ENCODE assay signal across 28 mouse cellular contexts in the genomic region with DNA sequence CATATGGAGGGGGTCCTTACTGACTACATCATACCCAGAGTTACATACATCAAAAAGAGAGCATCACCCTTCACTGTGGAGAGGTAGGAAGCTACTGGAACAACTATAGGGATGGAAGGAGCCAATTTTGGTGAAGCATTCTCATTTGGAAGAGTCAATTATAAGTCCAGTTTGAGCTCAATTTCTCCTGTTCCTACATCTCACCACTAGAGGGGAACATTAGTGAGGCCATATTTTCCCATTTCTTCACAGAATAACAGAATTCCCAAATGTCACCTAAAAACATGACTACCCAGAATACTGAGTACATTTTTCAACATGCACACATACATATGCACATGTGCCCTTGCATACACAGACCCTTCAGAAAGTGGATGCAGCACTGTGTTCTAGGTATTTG.
DNase-seq lines count a peak whose midpoint lies in the region; ATAC-seq and TF ChIP-seq lines count a peak whose summit lies in the region.
"Had no signal": no experiment of that assay in that cellular context is flagged by ENCODE, and none has a peak within 500 bp of the region (broad histone marks: within the 10 kb centered on the region; RNA-seq: fewer than 3 reads in every experiment).

No protein-coding gene starts in this region.

- no peaks in the 10 kb centered on the region for H3K27me3 ChIP-seq in hindbrain, postnatal 0 days (ENCODE audit: insufficient read depth, low read length)
- no peaks in the 10 kb centered on the region for H3K27me3 ChIP-seq in hindbrain, embryonic 13.5 days
- H3K27me3 ChIP-seq in lung, embryonic 14.5 days (ENCODE audit: insufficient read depth, low read length), result no peaks in the 10 kb centered on the region
- no peaks in the 10 kb centered on the region for H3K27me3 ChIP-seq in E14TG2a.4 (ENCODE audit: insufficient read depth, low read length)
- no peaks in the 10 kb centered on the region for H3K27me3 ChIP-seq in Patski
- no peaks in the 10 kb centered on the region for H3K27me3 ChIP-seq in embryonic facial prominence, embryonic 10.5 days (replicated peaks; ENCODE audit: low read depth, poor library complexity, severe bottlenecking)
- H3K27me3 ChIP-seq: lung, embryonic 15.5 days; megakaryocyte, embryonic 14.5 days; midbrain, embryonic 12.5 days had no signal

- H3K27ac ChIP-seq in hindbrain, postnatal 0 days, result no peak overlapping the region
- H3K27ac ChIP-seq in hindbrain, embryonic 13.5 days, result no peak overlapping the region
- no peak overlapping the region for H3K27ac ChIP-seq in lung, embryonic 14.5 days (ENCODE audit: low read depth)
- no peak overlapping the region for H3K27ac ChIP-seq in embryonic facial prominence, embryonic 10.5 days (replicated peaks)
- H3K27ac ChIP-seq: hindbrain, embryonic 10.5 days; liver, embryonic 14.5 days; lung, embryonic 15.5 days; midbrain, embryonic 12.5 days had no signal

- no peak for DNase-seq in hindbrain, postnatal 0 days (ENCODE audit: low spot score)
- DNase-seq in lung, embryonic 14.5 days, result no peak
- DNase-seq in lung, postnatal 25 days (ENCODE audit: low spot score), result no peak
- no peak for DNase-seq in Patski (ENCODE audit: low read depth, low spot score)
- DNase-seq in embryonic facial prominence, embryonic 10.5 days (ENCODE audit: low spot score), result no peak
- DNase-seq in spleen, postnatal 4 days (ENCODE audit: low spot score in 2 of 2), result no peak
- DNase-seq: adrenal gland, postnatal 10 days; cerebellum, adult 11-12 months; cerebellum, adult 9-11 months; embryo, embryonic 11 days; gastrocnemius, postnatal 14 days; heart, adult 18-20 months; heart, postnatal 14 days; kidney, adult 11 months; kidney, postnatal 36 days; layer of hippocampus, postnatal 36 days; liver; lung, postnatal 4 days; thymus, postnatal 14 days had no signal

- no peaks in the 10 kb centered on the region for H3K4me1 ChIP-seq in hindbrain, postnatal 0 days (ENCODE audit: insufficient read depth, low read length)
- no peaks in the 10 kb centered on the region for H3K4me1 ChIP-seq in hindbrain, embryonic 13.5 days (replicated peaks)
- H3K4me1 ChIP-seq in lung, embryonic 14.5 days (ENCODE audit: insufficient read depth), result no peaks in the 10 kb centered on the region
- H3K4me1 ChIP-seq in E14TG2a.4 (replicated peaks; ENCODE audit: low read depth, low read length), result no peaks in the 10 kb centered on the region
- no peaks in the 10 kb centered on the region for H3K4me1 ChIP-seq in embryonic facial prominence, embryonic 10.5 days
- H3K4me1 ChIP-seq: hindbrain, embryonic 10.5 days; lung, embryonic 15.5 days; midbrain, embryonic 12.5 days had no signal

- ATAC-seq in hindbrain, postnatal 0 days, result no peak
- ATAC-seq in hindbrain, embryonic 13.5 days (ENCODE audit: low FRiP score), result no peak
- no peak for ATAC-seq in lung, embryonic 14.5 days (ENCODE audit: insufficient read depth)
- no peak for ATAC-seq in Patski
- ATAC-seq: hindbrain, embryonic 16.5 days had no signal

- H3K36me3 ChIP-seq in hindbrain, postnatal 0 days (ENCODE audit: insufficient read depth, low read length), result no peaks in the 10 kb centered on the region
- no peaks in the 10 kb centered on the region for H3K36me3 ChIP-seq in hindbrain, embryonic 13.5 days
- H3K36me3 ChIP-seq in lung, embryonic 14.5 days (ENCODE audit: insufficient read depth), result no peaks in the 10 kb centered on the region
- H3K36me3 ChIP-seq in E14TG2a.4 (ENCODE audit: insufficient read depth, low read length), result no peaks in the 10 kb centered on the region
- H3K36me3 ChIP-seq in embryonic facial prominence, embryonic 10.5 days (replicated peaks), result no peaks in the 10 kb centered on the region
- H3K36me3 ChIP-seq: hindbrain, embryonic 10.5 days; lung, embryonic 15.5 days; midbrain, embryonic 12.5 days had no signal

- CTCF ChIA-PET in Patski (lab: Charles Lee), result interaction anchor here (0.6 to 1.9 kb wide), 5 partner anchors 11 to 198 kb away, joined by 3 to 7 read pairs (median 3); no protein-coding TSS in a partner anchor

- H3K4me3 ChIP-seq in hindbrain, postnatal 0 days (ENCODE audit: low read length), result no peak overlapping the region
- no peak overlapping the region for H3K4me3 ChIP-seq in hindbrain, embryonic 13.5 days
- no peak overlapping the region for H3K4me3 ChIP-seq in lung, embryonic 14.5 days (ENCODE audit: low read depth, low read length)
- H3K4me3 ChIP-seq in E14TG2a.4 (replicated peaks; ENCODE audit: low read length), result no peak overlapping the region
- H3K4me3 ChIP-seq in embryonic facial prominence, embryonic 10.5 days, result no peak overlapping the region
- H3K4me3 ChIP-seq: erythroblast, embryonic 14.5 days; hindbrain, embryonic 10.5 days; lung, embryonic 15.5 days; megakaryocyte, embryonic 14.5 days; midbrain, embryonic 12.5 days had no signal

- POLR2A ChIA-PET in Patski (lab: Charles Lee), result no interaction called here

- TF ChIP-seq CTCF in hindbrain, postnatal 0 days (IDR thresholded peaks at IDR 0.05; ENCODE audit: low read depth), result peak; percentile 55
- TF ChIP-seq CTCF in lung, embryonic 14.5 days (IDR thresholded peaks at IDR 0.05; ENCODE audit: low read depth), result peak; percentile 50
- peak; percentile 27 for TF ChIP-seq CTCF in E14TG2a.4 (conservative IDR thresholded peaks at IDR 0.05; ENCODE audit: low read length)
- peak; percentile 27 for TF ChIP-seq CTCF in Patski (IDR thresholded peaks at IDR 0.05)

- in situ Hi-C loops in Patski (cut with MboI; ENCODE audit: low pct_unique_long_range_greater_than_20kb), result no loop called here

- H3K4me2 ChIP-seq in hindbrain, postnatal 0 days (ENCODE audit: low read depth, low read length), result no peak overlapping the region
- H3K4me2 ChIP-seq in hindbrain, embryonic 13.5 days, result no peak overlapping the region
- no peak overlapping the region for H3K4me2 ChIP-seq in lung, embryonic 14.5 days
- H3K4me2 ChIP-seq: lung, embryonic 15.5 days; midbrain, embryonic 12.5 days had no signal

- H3K9me3 ChIP-seq in hindbrain, postnatal 0 days (ENCODE audit: low read length), result no peaks in the 10 kb centered on the region
- H3K9me3 ChIP-seq in hindbrain, embryonic 13.5 days, result no peaks in the 10 kb centered on the region
- no peaks in the 10 kb centered on the region for H3K9me3 ChIP-seq in lung, embryonic 14.5 days (ENCODE audit: low read depth, low read length)
- no peaks in the 10 kb centered on the region for H3K9me3 ChIP-seq in E14TG2a.4 (ENCODE audit: low read length)
- no peaks in the 10 kb centered on the region for H3K9me3 ChIP-seq in embryonic facial prominence, embryonic 10.5 days
- H3K9me3 ChIP-seq: hindbrain, embryonic 10.5 days; lung, embryonic 15.5 days; midbrain, embryonic 12.5 days had no signal

- H3K9ac ChIP-seq in hindbrain, postnatal 0 days (replicated peaks; ENCODE audit: low read length), result no peak overlapping the region
- no peak overlapping the region for H3K9ac ChIP-seq in hindbrain, embryonic 13.5 days
- no peak overlapping the region for H3K9ac ChIP-seq in lung, embryonic 14.5 days
- H3K9ac ChIP-seq: liver, embryonic 14.5 days; lung, embryonic 15.5 days; midbrain, embryonic 12.5 days had no signal
